Mouse (Mus musculus): ENCODE results near the gene Mrpl51.
"Not testable (repeated sequence)": the region's sequence is repeated elsewhere in the genome, so short reads cannot be mapped to it uniquely, and the experiment has no call there.

DNA sequence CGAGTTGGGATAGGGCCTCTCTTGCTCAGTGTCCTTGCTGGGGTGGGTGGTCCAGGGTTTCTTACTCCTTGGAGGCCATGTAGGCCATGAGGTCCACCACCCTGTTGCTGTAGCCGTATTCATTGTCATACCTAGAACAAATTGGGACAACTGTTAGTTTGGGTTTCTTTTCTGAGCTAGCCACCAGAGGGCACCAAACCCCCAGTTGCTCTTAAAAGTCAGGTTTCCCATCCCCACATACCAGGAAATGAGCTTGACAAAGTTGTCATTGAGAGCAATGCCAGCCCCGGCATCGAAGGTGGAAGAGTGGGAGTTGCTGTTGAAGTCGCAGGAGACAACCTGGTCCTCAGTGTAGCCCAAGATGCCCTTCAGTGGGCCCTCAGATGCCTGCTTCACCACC is 29.6 kb upstream of the Mrpl51 start:
- not testable (repeated sequence) for TF ChIP-seq CHD2 (IDR thresholded peaks at IDR 0.05; ENCODE audit: low read depth, low read length); HCFC1 (IDR thresholded peaks at IDR 0.05; ENCODE audit: borderline replicate concordance, insufficient read depth, low read length); ZC3H11A (IDR thresholded peaks at IDR 0.05; ENCODE audit: borderline replicate concordance, low read depth, low read length); ZNF384 (IDR thresholded peaks at IDR 0.05; ENCODE audit: low read depth, low read length)

All from ES-E14 (cell line).